Mouse (Mus musculus) lung, embryonic 15.5 days (tissue): ENCODE measurements around the gene Pus7l. TPM values are rescaled to one million over a fixed set of nuclear protein-coding genes. Genes with fewer than 3 reads are reported as not detected.

Experiments used
- ATAC-seq: fragments of 200-750 bp; cut with Nextera tagmentation; 2 replicates; pipeline ENCODE4 v1.8.0; 2017; ENCODE audit warnings: moderate number of reproducible peaks, borderline replicate concordance; ENCODE audit not compliant: low FRiP score, low TSS enrichment; ENCODE audit errors: extremely low read depth
- H3K27ac ChIP-seq: fragments of 300-500 bp; sonication (generic); 2 replicates; pipeline ENCODE4 v1.5.1; 2015; ENCODE audit warnings: moderate library complexity, mild to moderate bottlenecking, inconsistent platforms
- H3K27me3 ChIP-seq: fragments of 300-500 bp; sonication (generic); 2 replicates; pipeline ENCODE4 v1.6.1; 2015; ENCODE audit warnings: inconsistent platforms
- H3K36me3 ChIP-seq: fragments of 300-500 bp; sonication (generic); 2 replicates; pipeline ENCODE4 v1.6.1; 2015; ENCODE audit warnings: inconsistent platforms
- H3K4me1 ChIP-seq: fragments of 300-500 bp; sonication (generic); 2 replicates; pipeline ENCODE4 v1.6.1; 2015; ENCODE audit warnings: inconsistent platforms
- H3K4me2 ChIP-seq: fragments of 300-500 bp; sonication (generic); 2 replicates; pipeline ENCODE4 v1.6.1; 2015; ENCODE audit warnings: inconsistent platforms, mild to moderate bottlenecking, moderate library complexity
- H3K4me3 ChIP-seq: fragments of 300-500 bp; sonication (generic); 2 replicates; pipeline ENCODE4 v1.5.1; 2015; ENCODE audit warnings: mild to moderate bottlenecking, inconsistent platforms
- H3K9ac ChIP-seq: fragments of 300-500 bp; sonication (generic); 2 replicates; pipeline ENCODE4 v1.6.1; 2015; ENCODE audit warnings: inconsistent platforms
- H3K9me3 ChIP-seq: fragments of 300-500 bp; sonication (generic); 2 replicates; pipeline ENCODE4 v1.6.1; 2016; ENCODE audit warnings: inconsistent platforms
- WGBS: fragments of 180-500 bp; shearing (Covaris S2); methylation state at CpG from one replicate; pipeline ENCODE4 v1.1.7; 2015; 5-methylcytosine and 5-hydroxymethylcytosine counted together
- polyA plus RNA-seq: library from polyadenylated mRNA; unstranded; fragments of >200 nt; fragmentation: Nextera tagmentation; extraction: Ambion mirVana; gene quantifications from 2 replicates; pipeline ENCODE4 v1.2.1, GENCODE M21; 2015

Gene Pus7l
- polyA plus RNA-seq: 7.9 and 8.7 TPM in 2 replicates

- Histone ChIP-seq H3K9ac (peak within 1 kb of the TSS; percentile 69), H3K4me3 (peak within 1 kb of the TSS; percentile 84), H3K27me3 (no peaks in the 10 kb centered on the region), H3K9me3 (no peaks in the 10 kb centered on the region), H3K4me2 (peak within 1 kb of the TSS; percentile 83), H3K4me1 (peaks cover 10% of the 10 kb centered on the region; the same call in 1 of the 2 replicates), H3K36me3 (no peaks in the 10 kb centered on the region), H3K27ac (peak within 1 kb of the TSS; percentile 75)
- under 1% methylated on average over 45 of the region's 45 CpGs for WGBS
- ATAC-seq: peak; percentile 99
These were observed at the start of gene Pus7l, which contains the start of gene Irak4 for GRCm38 (mm10) chr15:94543409-94544051. Gene Pus7l (minus strand): TSS chr15:94543547. Gene Irak4 (plus strand): TSS chr15:94543643.

GRCm38 (mm10) chr15:94591356-94591755, 48.0 kb upstream of the Pus7l start:
- Histone ChIP-seq H3K4me3 (no peak overlapping the region), H3K27ac (no peak overlapping the region), H3K9ac (no peak overlapping the region), H3K4me1 (peaks cover 11% of the 10 kb centered on the region; the same call in 1 of the 2 replicates), H3K36me3 (no peaks in the 10 kb centered on the region), H3K4me2 (no peak overlapping the region), H3K9me3 (no peaks in the 10 kb centered on the region), H3K27me3 (no peaks in the 10 kb centered on the region)
- 81% methylated on average over 4 of the region's 4 CpGs for WGBS
- no peak for ATAC-seq

GRCm38 (mm10) chr15:94590083-94590482, 46.7 kb upstream of the Pus7l start:
- peak overlapping the region; percentile 54 for H3K4me2 ChIP-seq
- H3K4me3 ChIP-seq: peak overlapping the region; percentile 75
- H3K27ac ChIP-seq: no peak overlapping the region
- H3K36me3 ChIP-seq: peaks cover 10% of the 10 kb centered on the region
- peak; percentile 1; the same call in 1 of the 2 replicates for ATAC-seq
- no peaks in the 10 kb centered on the region for H3K27me3 ChIP-seq
- H3K9me3 ChIP-seq: no peaks in the 10 kb centered on the region
- WGBS: 6% methylated on average over 8 of the region's 8 CpGs
- H3K4me1 ChIP-seq: peaks cover 11% of the 10 kb centered on the region; the same call in 1 of the 2 replicates
- H3K9ac ChIP-seq: no peak overlapping the region

GRCm38 (mm10) chr15:94589219-94590075, 46.1 kb upstream of the Pus7l start, which contains the start of gene Twf1:
Gene Twf1 (minus strand): TSS chr15:94589889.
- ATAC-seq: peak; percentile 100
- H3K9ac ChIP-seq: peak within 1 kb of the TSS; percentile 87

GRCm38 (mm10) chr15:94587826-94588715, 44.7 kb upstream of the Pus7l start:
- H3K36me3 ChIP-seq: peaks cover 30% of the 10 kb centered on the region
- H3K4me3 ChIP-seq: peak overlapping the region; percentile 75; the same call in 1 of the 2 replicates
- no peak overlapping the region; the same call in 1 of the 2 replicates for H3K9ac ChIP-seq
- H3K9me3 ChIP-seq: no peaks in the 10 kb centered on the region
- no peak overlapping the region for H3K27ac ChIP-seq
- 82% methylated on average over 9 of the region's 9 CpGs for WGBS
- H3K4me2 ChIP-seq: peak overlapping the region; percentile 73
- no peaks in the 10 kb centered on the region for H3K27me3 ChIP-seq
- ATAC-seq: no peak
- H3K4me1 ChIP-seq: peaks cover 11% of the 10 kb centered on the region; the same call in 1 of the 2 replicates

More at GRCm38 (mm10) chr15:94589219-94590075, 46.1 kb upstream of the Pus7l start, which contains the start of gene Twf1:
- H3K4me1 ChIP-seq: peaks cover 11% of the 10 kb centered on the region; the same call in 1 of the 2 replicates
- H3K4me2 ChIP-seq: peak within 1 kb of the TSS; percentile 73
- H3K4me3 ChIP-seq: peak within 1 kb of the TSS; percentile 75
- H3K36me3 ChIP-seq: peaks cover 16% of the 10 kb centered on the region
- no peaks in the 10 kb centered on the region for H3K9me3 ChIP-seq
- WGBS: under 1% methylated on average over 62 of the region's 70 CpGs
- peak within 1 kb of the TSS; percentile 38 for H3K27ac ChIP-seq
- H3K27me3 ChIP-seq: no peaks in the 10 kb centered on the region

GRCm38 (mm10) chr15:94584738-94585137, 41.4 kb upstream of the Pus7l start:
- Histone ChIP-seq H3K4me2 (no peak overlapping the region), H3K36me3 (peaks cover 61% of the 10 kb centered on the region), H3K9ac (no peak overlapping the region), H3K27me3 (no peaks in the 10 kb centered on the region), H3K4me1 (peaks cover 11% of the 10 kb centered on the region; the same call in 1 of the 2 replicates), H3K27ac (no peak overlapping the region), H3K9me3 (no peaks in the 10 kb centered on the region), H3K4me3 (no peak overlapping the region)
- no peak for ATAC-seq
- WGBS: 79% methylated on average over 4 of the region's 4 CpGs

GRCm38 (mm10) chr15:94583153-94583552, 39.8 kb upstream of the Pus7l start:
- H3K4me2 ChIP-seq: no peak overlapping the region
- no peak overlapping the region for H3K27ac ChIP-seq
- no peaks in the 10 kb centered on the region for H3K9me3 ChIP-seq
- ATAC-seq: no peak
- peaks cover 4% of the 10 kb centered on the region; the same call in 1 of the 2 replicates for H3K4me1 ChIP-seq
- H3K27me3 ChIP-seq: no peaks in the 10 kb centered on the region
- peaks cover 67% of the 10 kb centered on the region for H3K36me3 ChIP-seq
- no peak overlapping the region for H3K9ac ChIP-seq
- 88% methylated on average over 10 of the region's 10 CpGs for WGBS
- no peak overlapping the region for H3K4me3 ChIP-seq

- Histone ChIP-seq H3K27me3 (no peaks in the 10 kb centered on the region), H3K27ac (no peak overlapping the region), H3K4me2 (no peak overlapping the region), H3K4me3 (no peak overlapping the region), H3K9ac (no peak overlapping the region), H3K4me1 (no peaks in the 10 kb centered on the region), H3K36me3 (peaks cover 67% of the 10 kb centered on the region), H3K9me3 (no peaks in the 10 kb centered on the region)
- ATAC-seq: no peak
- WGBS: 63% methylated on average over 7 of the region's 7 CpGs
These were observed 38.8 kb upstream of the Pus7l start for GRCm38 (mm10) chr15:94582000-94582593.

GRCm38 (mm10) chr15:94574566-94575268, 31.4 kb upstream of the Pus7l start:
- no peaks in the 10 kb centered on the region for H3K4me1 ChIP-seq
- no peak for ATAC-seq
- no peak overlapping the region for H3K4me3 ChIP-seq
- H3K36me3 ChIP-seq: peaks cover 5% of the 10 kb centered on the region
- no peak overlapping the region for H3K4me2 ChIP-seq
- 58% methylated on average over 4 of the region's 4 CpGs for WGBS
- H3K27me3 ChIP-seq: no peaks in the 10 kb centered on the region
- no peak overlapping the region for H3K9ac ChIP-seq
- H3K9me3 ChIP-seq: no peaks in the 10 kb centered on the region
- H3K27ac ChIP-seq: no peak overlapping the region

- no peaks in the 10 kb centered on the region for H3K36me3 ChIP-seq
- H3K4me2 ChIP-seq: no peak overlapping the region
- 71% methylated on average over 8 of the region's 8 CpGs for WGBS
- H3K9me3 ChIP-seq: no peaks in the 10 kb centered on the region
- H3K4me1 ChIP-seq: no peaks in the 10 kb centered on the region
- H3K27ac ChIP-seq: no peak overlapping the region
- no peak for ATAC-seq
- H3K9ac ChIP-seq: no peak overlapping the region
- H3K27me3 ChIP-seq: no peaks in the 10 kb centered on the region
- no peak overlapping the region for H3K4me3 ChIP-seq
These were observed 29.4 kb upstream of the Pus7l start for GRCm38 (mm10) chr15:94572746-94573145.
